In the genomic region with DNA sequence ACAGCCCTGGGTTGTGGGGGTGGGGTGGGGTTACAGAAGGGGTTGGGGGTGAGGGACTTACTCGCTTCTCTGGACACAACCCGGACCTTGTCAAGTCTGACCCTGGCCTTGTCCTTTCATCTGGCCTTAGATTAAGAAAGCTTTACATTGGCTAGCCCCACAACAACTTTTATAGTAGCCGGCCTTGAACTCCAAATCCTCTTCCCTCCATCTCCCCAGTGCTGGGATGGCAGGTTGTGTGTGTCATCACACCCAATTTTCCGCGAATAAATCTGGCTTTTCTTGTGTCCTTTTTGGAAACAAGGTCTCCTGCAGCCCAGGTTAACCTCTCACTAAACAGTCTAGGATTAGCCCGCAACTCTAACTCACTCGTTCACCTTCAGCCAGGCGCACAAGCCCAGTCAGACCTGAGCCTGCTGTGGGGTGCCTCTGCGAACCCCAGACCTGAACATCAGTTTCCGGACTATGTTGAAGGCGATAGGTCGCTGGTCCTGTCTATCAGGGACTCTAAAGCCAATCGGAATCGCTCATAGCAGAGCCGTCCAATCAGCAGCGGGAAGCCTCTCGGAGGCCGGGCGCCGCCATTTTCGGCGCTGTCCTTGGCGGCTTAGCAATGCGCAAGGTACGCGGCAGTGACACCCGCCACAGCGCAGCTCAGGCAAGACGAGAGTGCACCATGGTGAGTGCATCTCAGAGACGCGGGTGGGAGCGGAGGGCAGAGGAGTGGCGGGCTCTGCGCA, we compare ENCODE assay signal across 8 mouse cellular contexts. TPM values are rescaled to one million over a fixed set of nuclear protein-coding genes. Genes with fewer than 3 reads are reported as not detected.
DNase-seq lines count a peak whose midpoint lies in the region; ATAC-seq lines count a peak whose summit lies in the region.

A gene (plus strand): TSS at position 557 of the 740 bp plus-strand sequence.

- H3K9ac ChIP-seq in hindbrain, embryonic 15.5 days: peak within 1 kb of the TSS; percentile 89

- H3K9me3 ChIP-seq in hindbrain, embryonic 15.5 days: no peaks in the 10 kb centered on the region

- peak; percentile 96 for DNase-seq in T-cell, adult 2 months (ENCODE audit: low spot score)
- DNase-seq in cerebellum, postnatal 36 days: peak; percentile 99 to 100
- DNase-seq in frontal cortex, postnatal 36 days (ENCODE audit: low spot score in 2 of 2): peak; percentile 97 to 99
- DNase-seq in left cerebral cortex, adult 11 months (ENCODE audit: low spot score): peak; percentile 97
- DNase-seq in lung, postnatal 4 days: peak; percentile 97 to 99
- peak; percentile 97 for DNase-seq in retina, postnatal 7 days (ENCODE audit: low read depth, low spot score)
- DNase-seq in urinary bladder, adult 2 months (ENCODE audit: low spot score): peak; percentile 97

- peak within 1 kb of the TSS; percentile 72 for H3K4me2 ChIP-seq in hindbrain, embryonic 15.5 days

- peaks cover 8% of the 10 kb centered on the region for H3K36me3 ChIP-seq in hindbrain, embryonic 15.5 days

- 0 out of 2 replicates have a peak, but pooled peaks cover 2% of the 10 kb centered on the region for H3K27me3 ChIP-seq in hindbrain, embryonic 15.5 days

- 4% methylated on average over 34 of the region's 34 CpGs for WGBS in hindbrain, embryonic 15.5 days

- peak; percentile 100 for ATAC-seq in hindbrain, embryonic 15.5 days (ENCODE audit: low FRiP score, low read depth)

- H3K27ac ChIP-seq in hindbrain, embryonic 15.5 days (replicated peaks): peak within 1 kb of the TSS; percentile 92

- H3K4me1 ChIP-seq in hindbrain, embryonic 15.5 days (replicated peaks): peaks cover 17% of the 10 kb centered on the region

- peak within 1 kb of the TSS; percentile 88 for H3K4me3 ChIP-seq in hindbrain, embryonic 15.5 days

RNA-seq across cellular contexts. Expression of the gene that starts here (rescaled TPM):
- 18.1 and 19.2 TPM in 2 replicates for polyA plus RNA-seq in hindbrain, embryonic 15.5 days (2015; fragmentation: Nextera tagmentation; extraction: Ambion mirVana)
- polyA plus RNA-seq in urinary bladder, adult 2 months (2012; rRNA removed): 18.9 and 21.7 TPM in 2 replicates

Comparison
In these comparisons a context has a peak if more than half of its experiments do, and no peak if none do; other contexts are left out.
1. Peak in every context shown above with its lines: DNase-seq, ATAC-seq, H3K4me3 ChIP-seq and H3K27ac ChIP-seq.